Mouse (Mus musculus) megakaryocyte, embryonic 14.5 days (primary cell): ENCODE data around the gene RPS10-NUDT3.

Experiments used
- FLI1 ChIP-seq: IDR thresholded peaks from 2 replicates; pipeline ENCODE4 v1.6.1; 2012; ENCODE audit warnings: low read length, inconsistent platforms, mixed read lengths
- GATA1 ChIP-seq: IDR thresholded peaks from 3 replicates; pipeline ENCODE4 v1.6.1; 2012; ENCODE audit warnings: mixed read lengths, low read length, inconsistent platforms, borderline replicate concordance

DNA sequence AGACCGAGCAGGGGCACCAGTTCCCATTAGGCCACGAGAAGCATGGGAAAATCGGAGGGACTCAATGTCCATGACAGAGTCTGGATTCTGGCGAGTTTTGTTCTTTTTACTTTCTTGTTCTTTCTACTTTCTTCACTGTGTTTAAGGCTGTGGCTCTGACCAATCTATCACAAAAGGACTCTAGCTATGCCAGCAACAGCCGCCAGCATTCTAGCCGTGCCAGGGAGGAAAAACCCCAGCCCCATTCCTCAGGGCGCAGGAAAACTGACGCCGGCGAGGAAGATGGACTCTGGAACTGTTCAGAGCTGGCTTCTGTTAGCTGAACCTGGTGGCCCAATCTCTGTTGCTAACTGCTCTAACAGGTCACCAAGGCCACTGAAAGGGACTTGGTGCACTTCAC is 56.5 kb downstream of the RPS10-NUDT3 start:
- TF ChIP-seq GATA1 (no peak), FLI1 (no peak)
